Mouse (Mus musculus) CH12.LX (cell line): ENCODE data around the gene Hoxb8.

Experiments
- CTCF ChIP-seq, 2 experiments: IDR thresholded peaks in 1 of 2; conservative IDR thresholded peaks in 1 of 2; 2 replicates each; pipeline ENCODE4 v1.5.1; 2011 to 2012; ENCODE audit warnings: low read depth in 2 of 2, low read length in 2 of 2, improper control_type of control experiment in 1 of 2, inconsistent platforms in 1 of 2, mild to moderate bottlenecking in 1 of 2, moderate library complexity in 1 of 2
- MYC ChIP-seq: IDR thresholded peaks from 2 replicates; pipeline ENCODE4 v1.6.1; 2011; ENCODE audit warnings: low read depth, mild to moderate bottlenecking, improper control_type of control experiment, low read length
- USF2 ChIP-seq: conservative IDR thresholded peaks from 2 replicates; pipeline ENCODE4 v1.6.1; 2011; ENCODE audit warnings: low read depth, low read length, improper control_type of control experiment
- ZNF384 ChIP-seq: IDR thresholded peaks from 2 replicates; pipeline ENCODE4 v1.6.1; 2012; ENCODE audit warnings: low read depth, low read length, improper control_type of control experiment, inconsistent platforms

DNA sequence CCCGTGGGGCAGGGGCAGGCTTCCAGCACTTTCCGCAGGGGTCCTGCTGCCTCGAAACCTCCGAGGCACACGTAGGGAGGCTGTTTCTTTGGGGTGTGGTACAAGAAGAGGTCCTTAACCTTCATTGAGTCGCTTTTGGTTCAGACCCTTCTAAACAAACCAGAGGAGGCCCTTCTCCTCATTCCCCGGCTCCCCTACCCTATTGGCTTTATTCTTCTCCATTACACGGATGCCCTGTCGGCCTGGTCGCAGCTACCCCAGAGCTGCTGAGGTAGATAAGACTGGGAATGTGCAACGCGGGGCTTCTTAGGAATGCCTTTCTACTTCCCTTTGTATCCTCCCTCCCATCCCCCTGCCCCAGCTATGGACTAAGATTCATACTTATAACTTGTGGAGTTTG, 45.0 kb downstream of the Hoxb8 start:
- TF ChIP-seq USF2 = no peak
- TF ChIP-seq ZNF384 = no peak
- no peak for TF ChIP-seq CTCF (conservative IDR thresholded peaks at IDR 0.05 in 1 of 2, IDR thresholded peaks at IDR 0.05 in 1 of 2; ENCODE audit: low read depth in 2 of 2, low read length in 2 of 2)
- no peak for TF ChIP-seq MYC
